Mouse (Mus musculus): ENCODE data around the gene Hap1. TPM values are rescaled to one million over a fixed set of nuclear protein-coding genes. Genes with fewer than 3 reads are reported as not detected.

Hap1 gene
- polyA plus RNA-seq, 2 experiments = 1.6 to 4.4 TPM

GRCm38 (mm10) chr11:100393733-100394132 lies 37.8 kb upstream of the Hap1 start:
- no peaks in the 10 kb centered on the region for H3K27me3 ChIP-seq (ENCODE audit: control insufficient read depth, insufficient read depth, low read length)
- H3K4me1 ChIP-seq (ENCODE audit: control insufficient read depth, insufficient read depth, low read length) = peaks cover 26% of the 10 kb centered on the region
- H3K36me3 ChIP-seq (ENCODE audit: control insufficient read depth, insufficient read depth, low read length) = peaks cover 3% of the 10 kb centered on the region; the same call in 1 of the 2 replicates
- no peak overlapping the region for H3K9ac ChIP-seq (ENCODE audit: low read depth, low read length, severe bottlenecking)
- H3K4me2 ChIP-seq (replicated peaks; ENCODE audit: low read depth, low read length, severe bottlenecking) = no peak overlapping the region
- TF ChIP-seq POLR2A (IDR thresholded peaks at IDR 0.05; ENCODE audit: borderline replicate concordance, extremely low read depth, insufficient read depth, insufficient read length) = no peak
- DNase-seq (ENCODE audit: low spot score) = no peak
- H3K9me3 ChIP-seq (ENCODE audit: control insufficient read depth, low read length) = no peaks in the 10 kb centered on the region
- 54% methylated on average over 7 of the region's 7 CpGs for WGBS
- no peak overlapping the region for H3K4me3 ChIP-seq (replicated peaks; ENCODE audit: low read length)
- no peak for ATAC-seq (ENCODE audit: low FRiP score, low read depth)
- no peak overlapping the region for H3K27ac ChIP-seq (replicated peaks; ENCODE audit: low read depth, low read length)

- Histone ChIP-seq H3K27me3 (ENCODE audit: control insufficient read depth, insufficient read depth, low read length) (no peaks in the 10 kb centered on the region), H3K27ac (replicated peaks; ENCODE audit: low read depth, low read length) (no peak overlapping the region), H3K9me3 (ENCODE audit: control insufficient read depth, low read length) (no peaks in the 10 kb centered on the region), H3K4me2 (replicated peaks; ENCODE audit: low read depth, low read length, severe bottlenecking) (no peak overlapping the region), H3K4me1 (ENCODE audit: control insufficient read depth, insufficient read depth, low read length) (peaks cover 32% of the 10 kb centered on the region), H3K36me3 (ENCODE audit: control insufficient read depth, insufficient read depth, low read length) (peaks cover 3% of the 10 kb centered on the region; the same call in 1 of the 2 replicates), H3K9ac (ENCODE audit: low read depth, low read length, severe bottlenecking) (no peak overlapping the region), H3K4me3 (replicated peaks; ENCODE audit: low read length) (no peak overlapping the region)
- no peak for TF ChIP-seq POLR2A (IDR thresholded peaks at IDR 0.05; ENCODE audit: borderline replicate concordance, extremely low read depth, insufficient read depth, insufficient read length)
- ATAC-seq (ENCODE audit: low FRiP score, low read depth) = no peak
- 73% methylated on average over 5 of the region's 5 CpGs for WGBS
- no peak for DNase-seq (ENCODE audit: low spot score)
Observed at GRCm38 (mm10) chr11:100392958-100393357, 37.0 kb upstream of the Hap1 start.

DNA sequence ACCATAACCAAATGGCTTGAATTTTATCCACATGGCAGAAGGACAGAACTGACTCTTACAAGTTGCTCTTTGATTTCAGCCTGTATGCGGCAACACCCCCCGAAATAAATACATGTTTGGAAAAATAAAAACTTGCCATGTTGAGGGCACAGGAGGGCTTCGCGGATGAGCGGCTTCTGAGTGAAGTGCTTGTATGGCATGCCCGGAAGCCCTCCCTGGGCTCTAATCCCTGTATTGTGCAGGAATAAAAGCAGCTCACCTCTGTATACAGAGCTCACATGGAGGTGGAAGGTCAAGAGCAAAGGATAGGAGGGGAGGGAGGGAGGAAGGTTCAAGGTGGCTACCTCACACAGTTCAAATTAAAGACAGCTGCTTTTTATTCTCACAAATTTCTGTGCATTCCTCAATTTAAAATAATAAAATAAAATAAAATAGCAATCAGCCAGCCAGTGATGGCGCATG lies 36.0 kb upstream of the Hap1 start:
- Histone ChIP-seq H3K4me2 (replicated peaks; ENCODE audit: low read depth, low read length, severe bottlenecking) (no peak overlapping the region), H3K36me3 (ENCODE audit: control insufficient read depth, insufficient read depth, low read length) (peaks cover 3% of the 10 kb centered on the region; the same call in 1 of the 2 replicates), H3K27me3 (ENCODE audit: control insufficient read depth, insufficient read depth, low read length) (no peaks in the 10 kb centered on the region), H3K4me1 (ENCODE audit: control insufficient read depth, insufficient read depth, low read length) (peaks cover 35% of the 10 kb centered on the region), H3K27ac (replicated peaks; ENCODE audit: low read depth, low read length) (no peak overlapping the region), H3K4me3 (replicated peaks; ENCODE audit: low read length) (no peak overlapping the region), H3K9ac (ENCODE audit: low read depth, low read length, severe bottlenecking) (no peak overlapping the region), H3K9me3 (ENCODE audit: control insufficient read depth, low read length) (no peaks in the 10 kb centered on the region)
- 95% methylated on average over 7 of the region's 7 CpGs for WGBS
- no peak for TF ChIP-seq POLR2A (IDR thresholded peaks at IDR 0.05; ENCODE audit: borderline replicate concordance, extremely low read depth, insufficient read depth, insufficient read length)
- DNase-seq (ENCODE audit: low spot score) = no peak
- ATAC-seq (ENCODE audit: low FRiP score, low read depth) = no peak

- Histone ChIP-seq H3K27me3 (ENCODE audit: control insufficient read depth, insufficient read depth, low read length) (no peaks in the 10 kb centered on the region), H3K4me3 (replicated peaks; ENCODE audit: low read length) (no peak overlapping the region), H3K4me2 (replicated peaks; ENCODE audit: low read depth, low read length, severe bottlenecking) (no peak overlapping the region), H3K4me1 (ENCODE audit: control insufficient read depth, insufficient read depth, low read length) (peaks cover 33% of the 10 kb centered on the region), H3K9me3 (ENCODE audit: control insufficient read depth, low read length) (no peaks in the 10 kb centered on the region), H3K9ac (ENCODE audit: low read depth, low read length, severe bottlenecking) (no peak overlapping the region), H3K36me3 (ENCODE audit: control insufficient read depth, insufficient read depth, low read length) (peaks cover 3% of the 10 kb centered on the region; the same call in 1 of the 2 replicates), H3K27ac (replicated peaks; ENCODE audit: low read depth, low read length) (0 out of 2 replicates have a peak overlapping the region, but pooled peaks have one; percentile 33)
- peak; percentile 48; the same call in 1 of the 2 replicates for ATAC-seq (ENCODE audit: low FRiP score, low read depth)
- WGBS = 65% methylated on average over 9 of the region's 9 CpGs
- no peak for TF ChIP-seq POLR2A (IDR thresholded peaks at IDR 0.05; ENCODE audit: borderline replicate concordance, extremely low read depth, insufficient read depth, insufficient read length)
- peak; percentile 61 for DNase-seq (ENCODE audit: low spot score)
Observed at GRCm38 (mm10) chr11:100391081-100391883, 35.4 kb upstream of the Hap1 start.

DNA sequence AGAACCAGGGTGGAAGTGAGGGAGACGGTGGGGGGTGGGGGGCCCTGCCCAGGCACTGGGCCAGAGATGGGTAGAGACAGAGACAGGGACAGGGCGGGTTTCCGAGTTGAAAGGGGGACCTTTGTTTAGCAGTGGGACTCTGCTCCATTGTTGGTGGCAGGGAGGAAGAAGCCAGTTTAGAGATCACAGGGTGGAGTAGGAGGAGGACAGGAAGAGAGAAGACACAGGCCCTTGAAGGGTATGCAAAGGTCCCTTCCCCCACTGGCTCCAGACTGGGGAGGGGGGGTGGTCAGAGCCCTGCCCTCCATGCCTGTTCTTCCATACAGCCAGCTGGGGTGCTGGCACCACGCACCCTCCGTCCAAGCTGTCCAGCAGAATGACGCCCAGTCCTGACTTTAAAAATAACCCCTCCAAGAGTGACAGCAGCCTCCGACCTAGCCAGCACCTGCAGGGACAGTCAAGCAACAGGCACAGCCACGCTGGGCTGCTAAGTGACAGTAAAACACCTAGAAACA lies 34.1 kb upstream of the Hap1 start:
- H3K9me3 ChIP-seq (ENCODE audit: control insufficient read depth, low read length) = no peaks in the 10 kb centered on the region
- no peaks in the 10 kb centered on the region for H3K27me3 ChIP-seq (ENCODE audit: control insufficient read depth, insufficient read depth, low read length)
- DNase-seq (ENCODE audit: low spot score) (no peak), ATAC-seq (ENCODE audit: low FRiP score, low read depth) (no peak)
- H3K4me1 ChIP-seq (ENCODE audit: control insufficient read depth, insufficient read depth, low read length) = peaks cover 21% of the 10 kb centered on the region
- H3K36me3 ChIP-seq (ENCODE audit: control insufficient read depth, insufficient read depth, low read length) = peaks cover 14% of the 10 kb centered on the region
- no peak overlapping the region for H3K9ac ChIP-seq (ENCODE audit: low read depth, low read length, severe bottlenecking)
- TF ChIP-seq POLR2A (IDR thresholded peaks at IDR 0.05; ENCODE audit: borderline replicate concordance, extremely low read depth, insufficient read depth, insufficient read length) = no peak
- no peak overlapping the region for H3K4me2 ChIP-seq (replicated peaks; ENCODE audit: low read depth, low read length, severe bottlenecking)
- no peak overlapping the region for H3K27ac ChIP-seq (replicated peaks; ENCODE audit: low read depth, low read length)
- no peak overlapping the region for H3K4me3 ChIP-seq (replicated peaks; ENCODE audit: low read length)
- WGBS = 58% methylated on average over 8 of the region's 8 CpGs
